ENCODE assay signal across 8 mouse cellular contexts in genomic region chr19:6141394-6141749, GRCm38 (mm10). TPM values are rescaled to one million over a fixed set of nuclear protein-coding genes. Genes with fewer than 3 reads are reported as not detected.
DNase-seq lines count a peak whose midpoint lies in the region; ATAC-seq and TF ChIP-seq lines count a peak whose summit lies in the region.

Gene Arl2 (minus strand): TSS chr19:6141548.

- TF ChIP-seq CTCF in CH12.LX (conservative IDR thresholded peaks at IDR 0.05 in 1 of 2, IDR thresholded peaks at IDR 0.05 in 1 of 2; ENCODE audit: low read depth in 2 of 2, low read length in 2 of 2) = peak; percentile 60 to 70

- DNase-seq in CH12.LX (ENCODE audit: extremely low read depth) = peak; percentile 94
- peak; percentile 90 for DNase-seq in brain, embryonic 18.5 days (ENCODE audit: low read depth, low spot score)
- DNase-seq in kidney, postnatal 10 days = peak; percentile 88
- DNase-seq in naive thymus-derived CD4-positive, alpha-beta T cell, adult 2 months (ENCODE audit: low read depth) = peak; percentile 94

- no peak for TF ChIP-seq POLR2A in CH12.LX (IDR thresholded peaks at IDR 0.05; ENCODE audit: low read depth, low read length)

- peaks cover 7% of the 10 kb centered on the region for H3K27me3 ChIP-seq in CH12.LX (replicated peaks)
- H3K27me3 ChIP-seq in heart, embryonic 14.5 days (ENCODE audit: control insufficient read depth, insufficient read depth, low read length) = no peaks in the 10 kb centered on the region
- peaks cover 6% of the 10 kb centered on the region; the same call in 1 of the 2 replicates for H3K27me3 ChIP-seq in liver, embryonic 12.5 days (replicated peaks)
- H3K27me3 ChIP-seq in stomach, embryonic 16.5 days (ENCODE audit: control insufficient read depth, insufficient read depth, low read length) = no peaks in the 10 kb centered on the region

- H3K4me3 ChIP-seq in CH12.LX (replicated peaks in 1 of 3; ENCODE audit: low read depth in 2 of 3, low read length in 2 of 3, poor library complexity in 1 of 3) = peak within 1 kb of the TSS; percentile 61 to 87 (median 79)
- H3K4me3 ChIP-seq in heart, embryonic 14.5 days (ENCODE audit: control insufficient read depth in 1 of 2, insufficient read depth in 1 of 2, low read depth in 1 of 2, low read length in 2 of 2) = peak within 1 kb of the TSS; percentile 65 to 78
- peak within 1 kb of the TSS; percentile 75 for H3K4me3 ChIP-seq in liver, embryonic 12.5 days
- peak within 1 kb of the TSS; percentile 71 for H3K4me3 ChIP-seq in stomach, embryonic 16.5 days (replicated peaks; ENCODE audit: low read length)

- TF ChIP-seq RAD21 in CH12.LX (IDR thresholded peaks at IDR 0.05; ENCODE audit: low read depth, low read length) = peak; percentile 47

- 0% methylated on average over 15 of the region's 15 CpGs for WGBS in heart, embryonic 14.5 days
- WGBS in liver, embryonic 12.5 days (ENCODE audit: insufficient replicate concordance) = 1% methylated on average over 15 of the region's 15 CpGs
- WGBS in stomach, embryonic 16.5 days = under 1% methylated on average over 15 of the region's 15 CpGs

- H3K9me3 ChIP-seq in CH12.LX (replicated peaks; ENCODE audit: low read length) = peaks cover 2% of the 10 kb centered on the region
- no peaks in the 10 kb centered on the region for H3K9me3 ChIP-seq in heart, embryonic 14.5 days (ENCODE audit: control insufficient read depth, low read length)
- no peaks in the 10 kb centered on the region for H3K9me3 ChIP-seq in liver, embryonic 12.5 days (replicated peaks)
- H3K9me3 ChIP-seq in stomach, embryonic 16.5 days (replicated peaks; ENCODE audit: control insufficient read depth, low read length) = 0 out of 2 replicates have a peak, but pooled peaks cover 4% of the 10 kb centered on the region

- H3K27ac ChIP-seq in CH12.LX (ENCODE audit: insufficient read depth, low read depth) = peak within 1 kb of the TSS; percentile 80
- peak within 1 kb of the TSS; percentile 94 to 95 for H3K27ac ChIP-seq in heart, embryonic 14.5 days (replicated peaks in 1 of 2; ENCODE audit: control insufficient read depth in 1 of 2, insufficient read depth in 1 of 2, low read depth in 2 of 2, low read length in 2 of 2)
- peak within 1 kb of the TSS; percentile 97 for H3K27ac ChIP-seq in liver, embryonic 12.5 days
- H3K27ac ChIP-seq in stomach, embryonic 16.5 days (ENCODE audit: low read length) = peak within 1 kb of the TSS; percentile 94

- H3K4me1 ChIP-seq in CH12.LX (ENCODE audit: control insufficient read depth in 1 of 2, insufficient read depth in 2 of 2) = peaks cover 8% of the 10 kb centered on the region in 2 experiments
- H3K4me1 ChIP-seq in heart, embryonic 14.5 days (ENCODE audit: control insufficient read depth in 2 of 2, insufficient read depth in 2 of 2, low read length in 2 of 2) = peaks cover 4 to 11% of the 10 kb centered on the region in 2 experiments
- H3K4me1 ChIP-seq in liver, embryonic 12.5 days = peaks cover 30% of the 10 kb centered on the region
- peaks cover 12% of the 10 kb centered on the region for H3K4me1 ChIP-seq in stomach, embryonic 16.5 days (ENCODE audit: control insufficient read depth, insufficient read depth, low read length)

- dilution Hi-C loops in CH12.LX (cut with MboI; ENCODE audit: extremely low pct_ligation_motif_present, extremely low pct_unique_long_range_greater_than_20kb, low sequenced_read_pairs) = no loop called here

- H3K36me3 ChIP-seq in CH12.LX (replicated peaks in 1 of 2; ENCODE audit: control insufficient read depth in 1 of 2, insufficient read depth in 1 of 2, low read length in 1 of 2) = peaks cover 4 to 17% of the 10 kb centered on the region in 2 experiments
- H3K36me3 ChIP-seq in heart, embryonic 14.5 days (ENCODE audit: control insufficient read depth, insufficient read depth, low read length) = peaks cover 15% of the 10 kb centered on the region
- H3K36me3 ChIP-seq in liver, embryonic 12.5 days = peaks cover 17% of the 10 kb centered on the region
- peaks cover 6% of the 10 kb centered on the region; the same call in 1 of the 2 replicates for H3K36me3 ChIP-seq in stomach, embryonic 16.5 days (ENCODE audit: control insufficient read depth, insufficient read depth, low read length)

- ATAC-seq in erythroid progenitor cell, adult 5-6 weeks (replicated peaks; ENCODE audit: low FRiP score, poor library complexity, severe bottlenecking) = peak; percentile 80
- peak; percentile 51 for ATAC-seq in heart, embryonic 14.5 days (ENCODE audit: insufficient number of reproducible peaks, insufficient read depth, low FRiP score, low read depth)
- ATAC-seq in liver, embryonic 12.5 days = peak; percentile 78
- ATAC-seq in stomach, embryonic 16.5 days (ENCODE audit: insufficient read depth, low FRiP score) = peak; percentile 66

- no peak for TF ChIP-seq EP300 in CH12.LX (IDR thresholded peaks at IDR 0.05; ENCODE audit: low read length)

- in situ Hi-C loops in CH12.LX (cut with MboI; ENCODE audit: low pct_ligation_motif_present, low pct_unique_long_range_greater_than_20kb, low sequenced_read_pairs) = no loop called here

- H3K9ac ChIP-seq in CH12.LX (ENCODE audit: insufficient read depth, low read depth) = peak within 1 kb of the TSS; percentile 77
- peak within 1 kb of the TSS; percentile 83 for H3K9ac ChIP-seq in heart, embryonic 14.5 days (ENCODE audit: low read length)
- H3K9ac ChIP-seq in liver, embryonic 12.5 days = peak within 1 kb of the TSS; percentile 85
- H3K9ac ChIP-seq in stomach, embryonic 16.5 days (ENCODE audit: low read length) = peak within 1 kb of the TSS; percentile 86

- peak within 1 kb of the TSS; percentile 48 for H3K4me2 ChIP-seq in CH12.LX (ENCODE audit: insufficient read depth, low read depth, poor library complexity, severe bottlenecking)
- peak within 1 kb of the TSS; percentile 73 for H3K4me2 ChIP-seq in heart, embryonic 14.5 days (ENCODE audit: low read length)
- peak within 1 kb of the TSS; percentile 95 for H3K4me2 ChIP-seq in liver, embryonic 12.5 days
- H3K4me2 ChIP-seq in stomach, embryonic 16.5 days (ENCODE audit: low read depth, low read length) = peak within 1 kb of the TSS; percentile 70

- H3K79me2 ChIP-seq in CH12.LX (replicated peaks; ENCODE audit: control insufficient read depth, extremely low read depth, insufficient read depth, poor library complexity, severe bottlenecking) = no peaks in the 10 kb centered on the region

TF ChIP-seq in CH12.LX, 34 proteins besides CTCF, POLR2A, EP300 and RAD21 (continues in another document):
- TF ChIP-seq ZKSCAN1 (IDR thresholded peaks at IDR 0.05; ENCODE audit: borderline replicate concordance, low read depth, low read length) (no peak), UBTF (IDR thresholded peaks at IDR 0.05; ENCODE audit: low read depth, low read length) (no peak), MYC (IDR thresholded peaks at IDR 0.05; ENCODE audit: low read depth, low read length) (peak; percentile 65), MEF2A (IDR thresholded peaks at IDR 0.05; ENCODE audit: borderline replicate concordance, low read depth, low read length) (no peak), GABPA (IDR thresholded peaks at IDR 0.05; ENCODE audit: insufficient replicate concordance, low read depth, low read length) (no peak), JUN (IDR thresholded peaks at IDR 0.05; ENCODE audit: insufficient read depth, low read depth, low read length) (no peak), NELFE (IDR thresholded peaks at IDR 0.05; ENCODE audit: low read depth, low read length) (no peak), USF1 (IDR thresholded peaks at IDR 0.05; ENCODE audit: low read depth, low read length) (no peak), TBP (conservative IDR thresholded peaks at IDR 0.05; ENCODE audit: low read depth, low read length) (peak; percentile 73), CHD2 (IDR thresholded peaks at IDR 0.05; ENCODE audit: low read length) (no peak), BHLHE40 (IDR thresholded peaks at IDR 0.05; ENCODE audit: low read depth, low read length) (no peak), MAZ (IDR thresholded peaks at IDR 0.05; ENCODE audit: low read depth, low read length) (no peak), POLR2AphosphoS2 (IDR thresholded peaks at IDR 0.05; ENCODE audit: low read depth, low read length) (no peak), HCFC1 (IDR thresholded peaks at IDR 0.05; ENCODE audit: low read depth, low read length) (peak; percentile 10; the same call in 1 of the 2 replicates), ELF1 (IDR thresholded peaks at IDR 0.05; ENCODE audit: low read depth, low read length) (0 out of 2 replicates have a peak, but pooled peaks have one; percentile 29), USF2 (conservative IDR thresholded peaks at IDR 0.05; ENCODE audit: low read depth, low read length) (no peak), MXI1 (IDR thresholded peaks at IDR 0.05; ENCODE audit: low read depth, low read length) (peak; percentile 29; the same call in 1 of the 2 replicates), MAFK (IDR thresholded peaks at IDR 0.05; ENCODE audit: insufficient replicate concordance, low read length) (no peak), SMC3 (IDR thresholded peaks at IDR 0.05; ENCODE audit: low read depth, low read length) (peak; percentile 43), MAX (IDR thresholded peaks at IDR 0.05; ENCODE audit: low read length) (no peak; the same call in 1 of the 2 replicates), IRF4 (IDR thresholded peaks at IDR 0.05; ENCODE audit: low read depth, low read length) (no peak; the same call in 1 of the 2 replicates), E2F4 (IDR thresholded peaks at IDR 0.05; ENCODE audit: insufficient replicate concordance, low read depth, low read length) (no peak; the same call in 1 of the 2 replicates), PAX5 (IDR thresholded peaks at IDR 0.05; ENCODE audit: low read length) (no peak), ZNF384 (IDR thresholded peaks at IDR 0.05; ENCODE audit: low read depth, low read length) (no peak), NRF1 (IDR thresholded peaks at IDR 0.05; ENCODE audit: low read depth, low read length) (no peak), TCF12 (IDR thresholded peaks at IDR 0.05; ENCODE audit: low read depth, low read length) (no peak), RCOR1 (conservative IDR thresholded peaks at IDR 0.05; ENCODE audit: low read depth, low read length) (no peak), KAT2A (IDR thresholded peaks at IDR 0.05; ENCODE audit: insufficient replicate concordance, low read length) (no peak)

RNA-seq across cellular contexts. Expression of gene Arl2, which starts in this region (rescaled TPM):
- total RNA-seq in CH12.LX (2012; rRNA removed) (35.4 and 48.4 TPM in 2 replicates), CH12.LX (2014; rRNA removed) (23.9 and 27.9 TPM in 2 replicates)
- polyA plus RNA-seq in CH12.LX (2012; ENCODE audit: insufficient read length, low read depth) = 28.0 and 36.9 TPM in 2 replicates
- total RNA-seq in erythroid progenitor cell, adult 5-6 weeks (2015; ENCODE audit: low replicate concordance) = 17.2 and 19.8 TPM in 2 replicates
- 9.4 and 17.3 TPM in 2 replicates for total RNA-seq in erythroid progenitor cell, adult 5-6 weeks (2017; ENCODE audit: low replicate concordance)
- polyA plus RNA-seq in heart, embryonic 14.5 days (2014; fragmentation: Nextera tagmentation; extraction: Ambion mirVana) = 61.3 and 70.7 TPM in 2 replicates
- polyA plus RNA-seq in liver, embryonic 12.5 days (2016; fragmentation: Nextera tagmentation; extraction: Ambion mirVana) = 46.1 and 47.7 TPM in 2 replicates
- 96.8 and 106 TPM in 2 replicates for polyA plus RNA-seq in stomach, embryonic 16.5 days (2015; fragmentation: Nextera tagmentation; extraction: Ambion mirVana)

Comparison
In these comparisons a context has a peak if more than half of its experiments do, and no peak if none do; other contexts are left out.
1. Peak in every context shown above with its lines: DNase-seq, ATAC-seq, H3K4me3 ChIP-seq and H3K27ac ChIP-seq.